Mouse (Mus musculus) G1E (cell line): ENCODE results near the gene Parpbp. TPM values are rescaled to one million over a fixed set of nuclear protein-coding genes. Genes with fewer than 3 reads are reported as not detected.

Experiments
- ATAC-seq: 2 replicates; pipeline ENCODE4 v1.8.0; 2016; ENCODE audit warnings: mild to moderate bottlenecking; ENCODE audit not compliant: insufficient number of reproducible peaks, poor library complexity, low FRiP score, severe bottlenecking; ENCODE audit errors: extremely low read depth
- DNase-seq: peaks from one replicate; pipeline ENCODE4 v3.0.0; 2012; ENCODE audit warnings: low spot score
- H3K27me3 ChIP-seq: 2 replicates; pipeline ENCODE4 v1.6.1; 2012; ENCODE audit warnings: mild to moderate bottlenecking, low read length, inconsistent platforms; ENCODE audit not compliant: insufficient read depth
- H3K36me3 ChIP-seq: replicated peaks from 2 replicates; pipeline ENCODE3; 2012; ENCODE audit warnings: mild to moderate bottlenecking, inconsistent platforms
- H3K4me1 ChIP-seq: 2 replicates; pipeline ENCODE4 v1.6.1; 2012; ENCODE audit warnings: low read depth, low read length, inconsistent platforms, mixed read lengths; ENCODE audit not compliant: insufficient read depth
- H3K4me3 ChIP-seq: 2 replicates; pipeline ENCODE4 v1.5.1; 2012; ENCODE audit warnings: low read depth, mild to moderate bottlenecking, inconsistent platforms, low read length, moderate library complexity, mixed read lengths
- H3K9me3 ChIP-seq: replicated peaks from 2 replicates; pipeline ENCODE4 v1.6.1; 2012; ENCODE audit warnings: inconsistent platforms
- CTCF ChIP-seq: IDR thresholded peaks from 2 replicates; pipeline ENCODE4 v1.5.1; 2012; ENCODE audit warnings: low read depth, low read length, inconsistent platforms, mixed read lengths
- GATA1 ChIP-seq: IDR thresholded peaks from 2 replicates; pipeline ENCODE4 v1.6.1; 2012; ENCODE audit warnings: borderline replicate concordance, low read length, inconsistent platforms, mixed read lengths
- GATA2 ChIP-seq: IDR thresholded peaks from 2 replicates; pipeline ENCODE4 v1.6.1; 2012; ENCODE audit warnings: low read depth, low read length, inconsistent platforms, borderline replicate concordance
- POLR2AphosphoS5 ChIP-seq: IDR thresholded peaks from 2 replicates; pipeline ENCODE4 v1.6.1; 2012; ENCODE audit warnings: low read depth, low read length, inconsistent platforms; ENCODE audit not compliant: insufficient replicate concordance
- TAL1 ChIP-seq: conservative IDR thresholded peaks from 2 replicates; pipeline ENCODE4 v1.6.1; 2012; ENCODE audit warnings: low read depth, low read length, inconsistent platforms, mixed read lengths
- polyA plus RNA-seq: library from polyadenylated mRNA; stranded (reverse); fragments of >175 nt; gene quantifications from 2 replicates; pipeline ENCODE4 v1.2.3, GENCODE M21; 2012
- total RNA-seq, 2 experiments: library from RNA; stranded (forward) in 1 of 2; stranded (reverse) in 1 of 2; fragments of 200-1000 nt in 1 of 2; fragments of >200 nt in 1 of 2; fragmentation: Nextera tagmentation in 1 of 2; gene quantifications; 2 replicates each; pipeline ENCODE4 v1.2.3; 2014 to 2017

The Parpbp gene
- total RNA-seq (2014; fragmentation: Nextera tagmentation) (36.1 and 39.4 TPM in 2 replicates), total RNA-seq (2017) (36.0 and 39.8 TPM in 2 replicates), polyA plus RNA-seq (1.4 and 1.6 TPM in 2 replicates)

DNA sequence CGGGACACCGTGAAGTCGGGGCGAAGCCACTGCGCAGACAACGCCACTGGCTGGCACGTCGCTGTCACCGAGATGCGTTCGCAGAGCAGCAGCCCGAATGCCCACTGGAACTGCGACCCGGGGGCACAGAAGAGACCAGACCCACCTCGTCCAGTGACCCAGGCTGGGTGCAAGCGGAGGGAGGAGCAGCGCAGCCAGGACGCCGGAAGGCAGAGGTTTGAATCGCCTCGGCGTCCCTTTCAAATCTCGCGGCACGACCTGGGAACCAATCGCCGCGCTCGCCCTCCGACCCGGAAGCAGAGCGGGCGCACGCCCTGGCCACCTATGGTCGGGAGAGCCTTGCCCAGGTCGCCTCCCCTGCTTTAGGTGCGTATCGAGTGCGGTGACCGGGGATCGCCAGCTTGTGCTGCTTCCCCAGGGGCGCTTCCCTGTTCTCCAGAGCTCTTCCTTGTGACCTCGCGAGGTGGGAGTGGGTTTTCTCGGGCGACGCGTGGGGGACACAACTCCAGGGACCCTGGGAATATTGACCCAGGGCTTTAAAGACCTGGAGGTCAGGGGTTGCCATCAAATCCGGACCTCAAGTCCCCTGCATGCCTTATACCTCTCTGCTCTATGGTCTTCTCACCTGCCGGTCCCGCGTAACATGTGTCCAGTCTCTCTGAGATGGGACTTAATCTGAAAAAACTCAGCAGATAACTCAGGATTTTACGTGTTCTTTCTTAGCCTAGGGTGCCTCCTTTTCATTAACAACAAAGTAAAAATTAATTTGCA is at the start of gene Parpbp, which contains the start of gene Nup37:
Parpbp (minus strand) TSS at position 235 of the 771 bp plus-strand sequence.
Nup37 (plus strand) TSS at position 286 of the 771 bp plus-strand sequence.
- DNase-seq: peak; percentile 88
- peak within 1 kb of the TSS; percentile 98 for H3K4me3 ChIP-seq
- TF ChIP-seq CTCF (no peak), POLR2AphosphoS5 (no peak), TAL1 (no peak), GATA1 (no peak), GATA2 (no peak)
- no peaks in the 10 kb centered on the region for H3K27me3 ChIP-seq
- H3K4me1 ChIP-seq: peaks cover 26% of the 10 kb centered on the region
- H3K36me3 ChIP-seq: peaks cover 60% of the 10 kb centered on the region
- peak; percentile 96 for ATAC-seq
- H3K9me3 ChIP-seq: no peaks in the 10 kb centered on the region

DNA sequence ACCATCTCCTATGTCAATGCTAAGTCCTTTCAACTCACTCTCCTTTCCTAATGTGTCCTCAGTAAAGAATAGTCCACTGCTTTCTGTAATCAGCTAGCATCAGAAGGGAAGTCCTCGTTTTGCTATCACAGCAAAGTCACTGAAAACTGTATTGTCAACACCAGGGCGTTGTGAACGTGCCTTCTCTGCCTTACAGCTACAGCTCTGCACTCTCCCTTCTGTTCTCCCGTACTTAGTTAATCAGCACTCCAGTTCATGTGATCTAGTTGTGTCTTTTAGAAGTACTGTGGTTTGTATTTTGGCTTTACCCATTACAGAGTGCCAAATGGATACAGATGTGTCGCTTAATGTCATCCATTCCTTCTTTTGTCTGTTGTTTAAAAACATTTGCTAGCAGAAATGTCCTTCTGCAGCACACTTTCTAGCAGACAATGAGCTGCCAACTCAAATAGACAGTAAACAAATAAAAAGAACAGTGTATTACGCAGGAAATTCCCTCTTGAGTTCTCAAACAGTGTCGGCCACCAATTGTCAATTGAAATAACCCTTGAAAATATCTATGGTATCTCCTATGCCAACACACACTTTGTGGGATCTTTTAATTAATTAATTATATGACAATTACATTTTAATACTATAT is 20.8 kb upstream of the Parpbp start:
- H3K4me3 ChIP-seq: no peak overlapping the region
- H3K9me3 ChIP-seq: no peaks in the 10 kb centered on the region
- TF ChIP-seq POLR2AphosphoS5 (no peak), GATA1 (no peak), TAL1 (no peak), CTCF (no peak), GATA2 (no peak)
- DNase-seq: no peak
- no peaks in the 10 kb centered on the region for H3K4me1 ChIP-seq
- no peaks in the 10 kb centered on the region for H3K27me3 ChIP-seq
- no peak for ATAC-seq
- peaks cover 62% of the 10 kb centered on the region for H3K36me3 ChIP-seq

DNA sequence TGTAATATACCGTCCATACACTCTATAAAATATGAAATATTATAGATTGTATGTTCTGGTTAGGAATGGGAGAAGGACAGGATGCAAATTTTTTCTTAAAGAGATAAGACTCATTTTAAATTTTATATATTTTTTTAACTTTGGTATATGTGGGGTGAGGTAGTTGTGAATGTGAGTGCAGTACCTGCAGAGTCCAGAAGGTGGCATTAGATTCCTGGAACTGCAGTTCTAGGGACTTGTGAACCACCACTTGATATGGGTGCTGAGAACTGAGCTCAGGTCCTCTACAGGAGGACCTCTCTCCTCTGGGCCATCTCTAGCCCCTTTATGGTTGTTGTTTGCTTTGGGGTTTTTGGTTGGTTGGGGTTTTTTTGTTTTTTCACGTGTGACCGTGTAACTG is 19.4 kb upstream of the Parpbp start:
- no peak for TF ChIP-seq GATA2
- TF ChIP-seq GATA1: no peak
- TF ChIP-seq POLR2AphosphoS5: no peak
- no peak for TF ChIP-seq TAL1
- Histone ChIP-seq H3K36me3 (peaks cover 59% of the 10 kb centered on the region), H3K27me3 (no peaks in the 10 kb centered on the region), H3K9me3 (no peaks in the 10 kb centered on the region), H3K4me3 (no peak overlapping the region), H3K4me1 (no peaks in the 10 kb centered on the region)
- ATAC-seq: no peak
- no peak for DNase-seq

DNA sequence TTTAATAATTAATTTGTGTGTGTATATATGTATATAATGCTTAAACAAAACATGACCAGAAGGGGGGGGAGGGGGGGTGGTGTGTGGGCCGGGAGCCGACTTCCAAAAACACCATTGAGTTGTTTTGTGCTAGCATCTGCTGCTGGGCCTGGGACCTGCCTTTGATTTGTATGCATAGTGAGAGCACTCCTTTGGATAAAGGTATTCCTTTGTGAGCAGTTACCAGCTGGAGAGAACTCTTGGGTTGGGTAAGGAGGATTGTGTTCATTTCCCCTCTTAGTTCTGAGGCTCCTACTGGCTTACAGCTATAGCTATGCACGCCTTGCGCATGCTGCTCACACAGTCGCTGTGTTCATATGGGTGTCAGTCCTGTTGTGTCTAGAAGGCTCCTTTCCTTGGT is 15.9 kb upstream of the Parpbp start:
- ATAC-seq: no peak
- H3K27me3 ChIP-seq: no peaks in the 10 kb centered on the region
- H3K9me3 ChIP-seq: no peaks in the 10 kb centered on the region
- H3K4me3 ChIP-seq: no peak overlapping the region
- TF ChIP-seq GATA1: no peak
- no peak for TF ChIP-seq TAL1
- no peak for TF ChIP-seq POLR2AphosphoS5
- no peak for TF ChIP-seq GATA2
- no peak for TF ChIP-seq CTCF
- H3K4me1 ChIP-seq: no peaks in the 10 kb centered on the region
- no peak for DNase-seq
- peaks cover 75% of the 10 kb centered on the region for H3K36me3 ChIP-seq

DNA sequence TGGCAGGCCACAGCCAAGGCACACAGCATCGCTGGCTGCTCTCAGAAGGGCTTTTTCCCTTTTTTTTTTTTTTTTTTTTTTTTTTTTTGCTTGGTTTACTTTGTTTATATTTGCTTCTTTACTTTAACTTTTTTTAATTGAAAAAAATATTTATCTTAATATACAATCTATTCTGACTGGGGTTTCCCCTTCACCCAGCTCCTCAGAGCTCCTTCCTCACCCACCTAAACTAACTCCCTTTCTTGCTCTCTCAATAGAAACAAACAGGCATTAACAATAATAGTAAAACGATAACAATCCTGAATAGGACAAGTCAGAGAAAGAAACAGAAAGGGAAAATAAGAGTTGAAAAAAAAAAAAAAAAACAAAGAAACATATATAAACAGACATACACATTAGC is 15.4 kb upstream of the Parpbp start:
- H3K9me3 ChIP-seq: no peaks in the 10 kb centered on the region
- no peak for ATAC-seq
- TF ChIP-seq TAL1 (no peak), CTCF (no peak), GATA2 (no peak), GATA1 (no peak), POLR2AphosphoS5 (no peak)
- no peak for DNase-seq
- no peaks in the 10 kb centered on the region for H3K27me3 ChIP-seq
- peaks cover 73% of the 10 kb centered on the region for H3K36me3 ChIP-seq
- no peak overlapping the region for H3K4me3 ChIP-seq
- H3K4me1 ChIP-seq: no peaks in the 10 kb centered on the region

DNA sequence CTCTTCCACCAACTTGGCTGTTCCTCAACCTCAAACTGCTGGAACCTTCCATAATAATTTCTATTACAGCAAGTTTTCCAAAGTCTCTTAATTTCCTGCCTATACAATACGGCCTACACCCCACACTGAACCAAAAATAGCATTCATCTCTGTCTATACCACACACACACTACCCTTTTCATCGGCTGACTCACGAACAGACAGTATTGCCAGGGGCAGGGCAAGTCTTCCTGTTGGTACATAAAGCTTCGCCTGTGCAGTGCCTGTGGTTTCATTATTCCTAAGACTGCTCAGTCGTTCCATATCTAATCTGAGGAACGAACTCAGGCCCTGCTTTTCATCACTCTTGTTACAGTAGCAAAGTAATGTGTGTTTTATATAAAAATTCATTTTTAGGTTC is 4.9 kb upstream of the Parpbp start:
- DNase-seq (no peak), ATAC-seq (no peak)
- Histone ChIP-seq H3K4me1 (peaks cover 11% of the 10 kb centered on the region), H3K27me3 (no peaks in the 10 kb centered on the region), H3K36me3 (peaks cover 76% of the 10 kb centered on the region), H3K4me3 (no peak overlapping the region), H3K9me3 (no peaks in the 10 kb centered on the region)
- TF ChIP-seq CTCF (no peak), GATA1 (no peak), GATA2 (no peak), TAL1 (no peak), POLR2AphosphoS5 (no peak)
